Mouse (Mus musculus): Measurements from ENCODE around the gene Frmd8.
A peak's percentile ranks its signal among the peaks of the same experiment; 100 is the strongest.

DNA sequence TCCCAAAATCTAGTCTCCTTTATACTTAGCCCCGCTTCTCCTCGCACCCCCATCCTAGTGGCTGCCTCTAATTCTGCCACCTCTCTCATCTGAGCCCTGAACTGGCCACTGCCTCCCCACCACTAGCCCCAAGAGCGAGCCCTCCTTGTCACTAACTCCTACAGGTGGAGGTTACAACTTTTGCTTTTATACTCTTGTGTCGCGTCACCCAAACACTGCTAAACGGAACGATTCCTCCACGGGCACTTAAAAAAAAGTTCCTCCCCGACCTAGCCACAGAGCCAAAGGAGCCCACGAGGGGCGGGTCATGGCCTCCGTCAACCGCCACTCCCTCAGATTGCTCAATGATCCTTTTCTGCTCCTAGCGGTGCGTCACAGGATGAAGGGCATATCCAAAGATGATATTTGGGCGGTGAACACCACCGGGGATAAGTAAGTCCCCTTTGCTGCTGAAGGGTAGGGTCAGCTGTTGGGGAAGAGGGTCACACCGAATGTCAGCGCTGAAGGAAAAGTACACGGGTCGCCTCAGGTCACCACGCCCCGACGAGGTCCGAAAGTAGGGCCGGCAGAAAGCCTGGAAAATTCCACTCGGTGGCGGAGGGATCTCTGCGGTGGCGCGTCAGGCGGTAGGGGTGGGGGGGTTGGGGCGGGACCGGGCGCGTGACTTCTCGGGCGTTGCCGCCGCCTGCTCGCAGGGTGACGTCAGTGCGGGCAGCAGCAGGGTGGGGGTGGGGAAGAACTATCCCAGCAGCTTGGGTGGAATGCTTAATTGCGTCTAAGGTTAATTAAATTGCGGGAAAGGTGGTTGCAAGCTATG, 29.5 kb downstream of the Frmd8 start:
- peak; percentile 99 for TF ChIP-seq POLR2A (IDR thresholded peaks at IDR 0.05; ENCODE audit: extremely low read depth, insufficient read depth, low read length)
- 0 out of 2 replicates have a peak, but pooled peaks have one; percentile 0 for TF ChIP-seq CTCF (IDR thresholded peaks at IDR 0.05; ENCODE audit: low read depth, low read length)

All from liver, adult 2 months (tissue).